Mouse (Mus musculus): ENCODE results near the gene Samd7. TPM values are rescaled to one million over a fixed set of nuclear protein-coding genes. Genes with fewer than 3 reads are reported as not detected.
A peak's percentile ranks its signal among the peaks of the same experiment; 100 is the strongest.
"Not testable (repeated sequence)": the region's sequence is repeated elsewhere in the genome, so short reads cannot be mapped to it uniquely, and the experiment has no call there.

Samd7 gene
- total RNA-seq (2014; fragmentation: Nextera tagmentation) (not detected in 2 replicates), total RNA-seq (2017) (not detected in 2 replicates)

GRCm38 (mm10) chr3:30746006-30746405 lies at the start of gene Samd7:
Samd7 (plus strand) TSS chr3:30746293.
- ATAC-seq (replicated peaks; ENCODE audit: poor library complexity, severe bottlenecking), result no peak

GRCm38 (mm10) chr3:30696346-30696745 lies 49.7 kb upstream of the Samd7 start:
- ATAC-seq (replicated peaks; ENCODE audit: poor library complexity, severe bottlenecking), result peak; percentile 75

- ATAC-seq (replicated peaks; ENCODE audit: poor library complexity, severe bottlenecking), result no peak
Observed at GRCm38 (mm10) chr3:30697891-30698290, 48.2 kb upstream of the Samd7 start.

GRCm38 (mm10) chr3:30699711-30700505 lies 46.2 kb upstream of the Samd7 start, which contains the start of gene Lrrc31:
Lrrc31 (minus strand) TSS chr3:30699843.
- not testable (repeated sequence) for ATAC-seq (replicated peaks; ENCODE audit: poor library complexity, severe bottlenecking)

GRCm38 (mm10) chr3:30705977-30706376 lies 40.1 kb upstream of the Samd7 start:
- ATAC-seq (replicated peaks; ENCODE audit: poor library complexity, severe bottlenecking), result no peak

GRCm38 (mm10) chr3:30706614-30707276 lies 39.3 kb upstream of the Samd7 start:
- ATAC-seq (replicated peaks; ENCODE audit: poor library complexity, severe bottlenecking), result no peak

- ATAC-seq (replicated peaks; ENCODE audit: poor library complexity, severe bottlenecking), result no peak
Observed at GRCm38 (mm10) chr3:30710191-30710590, 35.9 kb upstream of the Samd7 start.

- ATAC-seq (replicated peaks; ENCODE audit: poor library complexity, severe bottlenecking), result no peak
Observed at GRCm38 (mm10) chr3:30713334-30713733, 32.8 kb upstream of the Samd7 start.

GRCm38 (mm10) chr3:30718649-30719048 lies 27.4 kb upstream of the Samd7 start:
- ATAC-seq (replicated peaks; ENCODE audit: poor library complexity, severe bottlenecking), result peak; percentile 98

GRCm38 (mm10) chr3:30722036-30722435 lies 24.1 kb upstream of the Samd7 start:
- ATAC-seq (replicated peaks; ENCODE audit: poor library complexity, severe bottlenecking), result no peak

- no peak for ATAC-seq (replicated peaks; ENCODE audit: poor library complexity, severe bottlenecking)
Observed at GRCm38 (mm10) chr3:30722461-30722860, 23.6 kb upstream of the Samd7 start.

GRCm38 (mm10) chr3:30723179-30723578 lies 22.9 kb upstream of the Samd7 start:
- no peak for ATAC-seq (replicated peaks; ENCODE audit: poor library complexity, severe bottlenecking)

GRCm38 (mm10) chr3:30724105-30724824 lies 21.8 kb upstream of the Samd7 start:
- no peak for ATAC-seq (replicated peaks; ENCODE audit: poor library complexity, severe bottlenecking)

- ATAC-seq (replicated peaks; ENCODE audit: poor library complexity, severe bottlenecking), result no peak
Observed at GRCm38 (mm10) chr3:30724848-30725465, 21.1 kb upstream of the Samd7 start.

- ATAC-seq (replicated peaks; ENCODE audit: poor library complexity, severe bottlenecking), result peak; percentile 58; the same call in 1 of the 2 replicates
Observed at GRCm38 (mm10) chr3:30725514-30725913, 20.6 kb upstream of the Samd7 start.

- ATAC-seq (replicated peaks; ENCODE audit: poor library complexity, severe bottlenecking), result peak; percentile 40
Observed at GRCm38 (mm10) chr3:30727209-30727608, 18.9 kb upstream of the Samd7 start.

GRCm38 (mm10) chr3:30729046-30729445 lies 17.0 kb upstream of the Samd7 start:
- ATAC-seq (replicated peaks; ENCODE audit: poor library complexity, severe bottlenecking), result no peak

- ATAC-seq (replicated peaks; ENCODE audit: poor library complexity, severe bottlenecking), result no peak
Observed at GRCm38 (mm10) chr3:30736809-30737208, 9.3 kb upstream of the Samd7 start.

GRCm38 (mm10) chr3:30741306-30741705 lies 4.8 kb upstream of the Samd7 start:
- ATAC-seq (replicated peaks; ENCODE audit: poor library complexity, severe bottlenecking), result no peak

- no peak for ATAC-seq (replicated peaks; ENCODE audit: poor library complexity, severe bottlenecking)
Observed at GRCm38 (mm10) chr3:30742891-30743290, 3.2 kb upstream of the Samd7 start.
